Mouse (Mus musculus) intestine, postnatal 0 days (tissue): ENCODE measurements at regions not wholly inside any gene's neighbourhood (a gene's known extent, or its start where the extent isn't known, plus 50 kb on each side); places are given as distances from the start of the nearest gene placed in this dataset.

Experiments
- ATAC-seq: fragments of 200-750 bp; cut with Nextera tagmentation; 2 replicates; pipeline ENCODE4 v1.8.0; 2017; ENCODE audit warnings: mild to moderate bottlenecking, moderate TSS enrichment, moderate library complexity
- H3K27ac ChIP-seq: fragments of 300-500 bp; sonication (generic); 2 replicates; pipeline ENCODE4 v1.5.1; 2014; ENCODE audit warnings: mild to moderate bottlenecking, low read depth, low read length, moderate library complexity
- H3K27me3 ChIP-seq: fragments of 300-500 bp; sonication (generic); replicated peaks from 2 replicates; pipeline ENCODE4 v1.6.1; 2014; ENCODE audit warnings: low read length, mixed read lengths; ENCODE audit not compliant: control insufficient read depth, insufficient read depth
- H3K36me3 ChIP-seq: fragments of 300-500 bp; sonication (generic); 2 replicates; pipeline ENCODE4 v1.6.1; 2014; ENCODE audit warnings: mild to moderate bottlenecking, moderate library complexity; ENCODE audit not compliant: control insufficient read depth, insufficient read depth
- H3K4me1 ChIP-seq: fragments of 300-500 bp; sonication (generic); replicated peaks from 2 replicates; pipeline ENCODE4 v1.6.1; 2014; ENCODE audit warnings: antibody characterized with exemption, low read length, mixed read lengths; ENCODE audit not compliant: control insufficient read depth, insufficient read depth
- H3K4me2 ChIP-seq: fragments of 300-500 bp; sonication (generic); replicated peaks from 2 replicates; pipeline ENCODE4 v1.6.1; 2014; ENCODE audit warnings: low read depth, mild to moderate bottlenecking, moderate library complexity
- H3K4me3 ChIP-seq: fragments of 300-500 bp; sonication (generic); 2 replicates; pipeline ENCODE4 v1.5.1; 2014; ENCODE audit warnings: low read depth, low read length
- H3K9ac ChIP-seq: fragments of 300-500 bp; sonication (generic); 2 replicates; pipeline ENCODE4 v1.6.1; 2014; ENCODE audit warnings: mild to moderate bottlenecking, low read depth, low read length
- H3K9me3 ChIP-seq: fragments of 300-500 bp; sonication (generic); 2 replicates; pipeline ENCODE4 v1.6.1; 2016; ENCODE audit warnings: mixed run types; ENCODE audit not compliant: control insufficient read depth
- CTCF ChIP-seq: sonication (generic); IDR thresholded peaks from 2 replicates; pipeline ENCODE4 v1.5.1; 2016; ENCODE audit warnings: low read depth, mild to moderate bottlenecking, control low read depth, antibody characterized with exemption, moderate library complexity
- WGBS: fragments of 180-500 bp; shearing (Covaris S2); extraction: QIAGEN DNeasy Blood & Tissue Kit; methylation state at CpG from one replicate; pipeline ENCODE4 v1.1.7; 2014; 5-methylcytosine and 5-hydroxymethylcytosine counted together

- Histone ChIP-seq H3K27me3 (no peaks in the 10 kb centered on the region), H3K4me3 (no peak overlapping the region), H3K27ac (no peak overlapping the region), H3K36me3 (no peaks in the 10 kb centered on the region), H3K4me1 (no peaks in the 10 kb centered on the region), H3K9ac (no peak overlapping the region), H3K9me3 (no peaks in the 10 kb centered on the region), H3K4me2 (no peak overlapping the region)
- ATAC-seq, result no peak
- TF ChIP-seq CTCF, result no peak
- 49% methylated on average over 3 of the region's 3 CpGs for WGBS
Observed at GRCm38 (mm10) chr13:111890792-111891191, 82.0 kb upstream of the Map3k1 start.

DNA sequence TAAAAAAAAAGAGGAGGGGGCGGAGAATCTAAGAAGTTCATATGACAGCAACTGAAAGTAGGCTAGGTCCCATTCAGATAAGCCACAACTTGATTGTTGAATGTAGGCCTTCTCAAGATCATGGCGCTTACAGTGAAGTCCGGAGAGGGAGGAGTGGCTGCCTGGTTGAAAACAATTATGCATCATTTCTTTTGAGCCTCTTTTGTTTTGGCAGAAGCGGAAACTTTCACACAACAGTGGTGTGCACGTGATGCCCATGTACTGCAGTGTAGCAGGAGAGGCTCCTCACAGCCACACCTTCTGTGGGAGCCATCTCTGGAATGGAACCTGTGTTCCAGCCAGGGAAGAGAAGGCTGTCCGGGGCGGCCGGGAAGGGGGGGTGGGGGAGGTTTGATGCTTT is 83.3 kb upstream of the Map3k1 start:
- no peaks in the 10 kb centered on the region for H3K27me3 ChIP-seq
- H3K4me2 ChIP-seq, result no peak overlapping the region
- 87% methylated on average over 8 of the region's 8 CpGs for WGBS
- no peak for TF ChIP-seq CTCF
- no peak overlapping the region for H3K4me3 ChIP-seq
- H3K9ac ChIP-seq, result no peak overlapping the region
- H3K36me3 ChIP-seq, result no peaks in the 10 kb centered on the region
- no peaks in the 10 kb centered on the region for H3K9me3 ChIP-seq
- ATAC-seq, result no peak
- no peaks in the 10 kb centered on the region for H3K4me1 ChIP-seq
- H3K27ac ChIP-seq, result no peak overlapping the region

GRCm38 (mm10) chr13:111893221-111893713 is 84.5 kb upstream of the Map3k1 start:
- no peak for TF ChIP-seq CTCF
- no peaks in the 10 kb centered on the region for H3K9me3 ChIP-seq
- no peak overlapping the region for H3K4me3 ChIP-seq
- no peak overlapping the region for H3K9ac ChIP-seq
- ATAC-seq, result no peak
- WGBS, result 28% methylated on average over 14 of the region's 14 CpGs
- no peak overlapping the region for H3K4me2 ChIP-seq
- H3K4me1 ChIP-seq, result no peaks in the 10 kb centered on the region
- H3K27me3 ChIP-seq, result no peaks in the 10 kb centered on the region
- no peak overlapping the region for H3K27ac ChIP-seq
- no peaks in the 10 kb centered on the region for H3K36me3 ChIP-seq

DNA sequence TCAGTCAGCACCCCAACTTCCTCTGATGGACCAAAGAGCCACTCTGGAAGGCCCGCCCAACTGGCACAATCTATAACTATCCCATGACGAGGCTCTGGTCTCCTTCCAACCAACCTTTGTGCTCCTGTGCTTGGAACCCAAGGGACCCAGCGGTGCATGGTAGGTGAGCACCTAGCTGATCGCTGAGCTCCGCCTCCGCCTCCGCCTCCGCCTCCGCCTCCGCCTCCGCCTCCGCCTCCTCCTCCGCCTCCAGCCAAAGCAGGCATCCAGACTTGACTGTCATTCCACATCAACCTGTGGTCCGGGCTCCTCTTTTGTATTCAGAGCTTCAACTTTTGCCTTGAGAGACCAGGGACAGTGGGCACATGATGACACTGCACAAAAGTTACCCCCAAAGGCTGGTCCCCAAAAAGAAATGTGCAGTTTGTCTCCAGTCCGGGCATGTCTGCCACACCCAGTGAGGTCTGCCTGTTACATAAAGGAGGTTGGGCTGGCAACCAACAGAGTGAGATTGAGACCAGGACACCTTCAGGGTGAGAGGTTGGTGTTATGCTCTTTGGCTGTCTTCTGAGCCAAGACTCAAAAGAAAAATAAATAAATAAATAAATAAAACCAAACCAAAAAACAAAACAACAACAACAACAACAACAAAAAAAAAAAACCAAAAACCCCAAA is 86.1 kb upstream of the Map3k1 start:
- peak; percentile 69 for ATAC-seq
- no peaks in the 10 kb centered on the region for H3K4me1 ChIP-seq
- no peaks in the 10 kb centered on the region for H3K36me3 ChIP-seq
- H3K9ac ChIP-seq, result no peak overlapping the region
- H3K27me3 ChIP-seq, result no peaks in the 10 kb centered on the region
- TF ChIP-seq CTCF, result no peak
- H3K27ac ChIP-seq, result no peak overlapping the region
- H3K9me3 ChIP-seq, result no peaks in the 10 kb centered on the region
- no peak overlapping the region for H3K4me3 ChIP-seq
- 64% methylated on average over 15 of the region's 15 CpGs for WGBS
- peak overlapping the region; percentile 24; the same call in 1 of the 2 replicates for H3K4me2 ChIP-seq

- 43% methylated on average over 2 of the region's 2 CpGs for WGBS
- Histone ChIP-seq H3K9me3 (no peaks in the 10 kb centered on the region), H3K9ac (no peak overlapping the region), H3K4me3 (no peak overlapping the region), H3K4me2 (no peak overlapping the region), H3K4me1 (no peaks in the 10 kb centered on the region), H3K27me3 (no peaks in the 10 kb centered on the region), H3K27ac (no peak overlapping the region), H3K36me3 (no peaks in the 10 kb centered on the region)
- TF ChIP-seq CTCF, result no peak
- no peak for ATAC-seq
Observed at GRCm38 (mm10) chr13:111896279-111896678, 87.5 kb upstream of the Map3k1 start.

GRCm38 (mm10) chr13:111903361-111903760 is 94.6 kb upstream of the Map3k1 start:
- Histone ChIP-seq H3K4me1 (no peaks in the 10 kb centered on the region), H3K27me3 (no peaks in the 10 kb centered on the region), H3K9ac (no peak overlapping the region), H3K9me3 (no peaks in the 10 kb centered on the region), H3K4me2 (no peak overlapping the region), H3K27ac (no peak overlapping the region), H3K4me3 (no peak overlapping the region), H3K36me3 (no peaks in the 10 kb centered on the region)
- no peak for TF ChIP-seq CTCF
- WGBS, result 71% methylated on average over 2 of the region's 2 CpGs
- no peak for ATAC-seq

- Histone ChIP-seq H3K27me3 (no peaks in the 10 kb centered on the region), H3K4me3 (no peak overlapping the region), H3K4me2 (no peak overlapping the region), H3K27ac (no peak overlapping the region), H3K4me1 (no peaks in the 10 kb centered on the region), H3K9me3 (no peaks in the 10 kb centered on the region), H3K9ac (no peak overlapping the region), H3K36me3 (no peaks in the 10 kb centered on the region)
- no peak for TF ChIP-seq CTCF
- 75% methylated on average over 9 of the region's 9 CpGs for whole genome bisulfite sequencing
- ATAC-seq, result no peak
Observed at GRCm38 (mm10) chr13:111903931-111904330, 95.1 kb upstream of the Map3k1 start.
